Mouse (Mus musculus) lung, postnatal 25 days (tissue): ENCODE results near the gene Ces3b.
"Not testable (repeated sequence)": the region's sequence is repeated elsewhere in the genome, so short reads cannot be mapped to it uniquely, and the experiment has no call there.

Source experiments
- DNase-seq: peaks from one replicate; pipeline ENCODE4 v3.0.0; 2022; ENCODE audit warnings: low spot score

Gene Ces3b

GRCm38 (mm10) chr8:105083449-105084050, at the start of gene Ces3b:
Gene Ces3b, plus strand, starts transcription at chr8:105083753.
- no peak for DNase-seq

- no peak for DNase-seq
Measured at GRCm38 (mm10) chr8:105043510-105043909, 40.0 kb upstream of the Ces3b start.

- DNase-seq: no peak
Measured at GRCm38 (mm10) chr8:105045824-105046401, 37.6 kb upstream of the Ces3b start.

GRCm38 (mm10) chr8:105048371-105048854, 35.1 kb upstream of the Ces3b start, which contains the start of gene Ces3a:
Gene Ces3a, plus strand, starts transcription at chr8:105048601.
- DNase-seq: no peak

- DNase-seq: no peak
Measured at GRCm38 (mm10) chr8:105056211-105056610, 27.3 kb upstream of the Ces3b start.

GRCm38 (mm10) chr8:105060056-105060455, 23.5 kb upstream of the Ces3b start:
- DNase-seq: no peak

- peak; percentile 12 for DNase-seq
Measured at GRCm38 (mm10) chr8:105066761-105067160, 16.8 kb upstream of the Ces3b start.

- DNase-seq: not testable (repeated sequence)
Measured at GRCm38 (mm10) chr8:105067905-105068304, 15.6 kb upstream of the Ces3b start.

- DNase-seq: no peak
Measured at GRCm38 (mm10) chr8:105068971-105069370, 14.6 kb upstream of the Ces3b start.

- DNase-seq: no peak
Measured at GRCm38 (mm10) chr8:105076601-105077000, 7.0 kb upstream of the Ces3b start.

GRCm38 (mm10) chr8:105077071-105077470, 6.5 kb upstream of the Ces3b start:
- no peak for DNase-seq

GRCm38 (mm10) chr8:105078591-105078990, 5.0 kb upstream of the Ces3b start:
- no peak for DNase-seq

GRCm38 (mm10) chr8:105080814-105081336, 2.7 kb upstream of the Ces3b start:
- DNase-seq: no peak

GRCm38 (mm10) chr8:105088166-105088565, 4.6 kb downstream of the Ces3b start:
- DNase-seq: not testable (repeated sequence)

GRCm38 (mm10) chr8:105088581-105088980, 5.0 kb downstream of the Ces3b start:
- no peak for DNase-seq

GRCm38 (mm10) chr8:105093992-105094391, 10.4 kb downstream of the Ces3b start:
- no peak for DNase-seq

- not testable (repeated sequence) for DNase-seq
Measured at GRCm38 (mm10) chr8:105102101-105102785, 18.7 kb downstream of the Ces3b start.

- DNase-seq: not testable (repeated sequence)
Measured at GRCm38 (mm10) chr8:105103701-105104100, 20.1 kb downstream of the Ces3b start.

- no peak for DNase-seq
Measured at GRCm38 (mm10) chr8:105104220-105104619, 20.7 kb downstream of the Ces3b start.

- DNase-seq: no peak
Measured at GRCm38 (mm10) chr8:105129864-105130263, 46.3 kb downstream of the Ces3b start.

- DNase-seq: no peak
Measured at GRCm38 (mm10) chr8:105131509-105131908, 48.0 kb downstream of the Ces3b start, which contains the start of gene Ces4a. Gene Ces4a, plus strand, starts transcription at chr8:105131800.

GRCm38 (mm10) chr8:105138423-105138822, 54.9 kb downstream of the Ces3b start:
- DNase-seq: peak; percentile 86

GRCm38 (mm10) chr8:105142395-105142794, 58.8 kb downstream of the Ces3b start:
- no peak for DNase-seq
